Mouse (Mus musculus) cerebellum, adult 9-10 months (tissue): Measurements from ENCODE around the gene Setd7.

Source experiments
- DNase-seq: peaks from one replicate; pipeline ENCODE4 v3.0.0; 2022

The Setd7 gene

GRCm38 (mm10) chr3:51510903-51511302, 49.8 kb downstream of the Setd7 start:
- DNase-seq, result peak; percentile 91

GRCm38 (mm10) chr3:51505465-51505864, 55.2 kb downstream of the Setd7 start:
- DNase-seq, result no peak

- no peak for DNase-seq
Measured at GRCm38 (mm10) chr3:51504385-51504952, 56.2 kb downstream of the Setd7 start.

GRCm38 (mm10) chr3:51499876-51500275, 60.8 kb downstream of the Setd7 start:
- no peak for DNase-seq

GRCm38 (mm10) chr3:51498659-51499058, 62.0 kb downstream of the Setd7 start:
- no peak for DNase-seq

GRCm38 (mm10) chr3:51497978-51498377, 62.7 kb downstream of the Setd7 start:
- no peak for DNase-seq

GRCm38 (mm10) chr3:51495646-51496045, 65.0 kb downstream of the Setd7 start:
- no peak for DNase-seq

GRCm38 (mm10) chr3:51494466-51494865, 66.2 kb downstream of the Setd7 start:
- no peak for DNase-seq

- no peak for DNase-seq
Measured at GRCm38 (mm10) chr3:51493272-51493838, 67.3 kb downstream of the Setd7 start.

GRCm38 (mm10) chr3:51490088-51490753, 70.5 kb downstream of the Setd7 start:
- no peak for DNase-seq

GRCm38 (mm10) chr3:51486491-51487195, 74.0 kb downstream of the Setd7 start:
- DNase-seq, result peak; percentile 54

GRCm38 (mm10) chr3:51485347-51485746, 75.3 kb downstream of the Setd7 start:
- peak; percentile 32 for DNase-seq

GRCm38 (mm10) chr3:51484370-51484769, 76.3 kb downstream of the Setd7 start:
- DNase-seq, result peak; percentile 81

GRCm38 (mm10) chr3:51483741-51484359, 76.8 kb downstream of the Setd7 start, which contains the start of gene Rab33b:
Gene Rab33b (plus strand): TSS chr3:51483920.
- DNase-seq, result peak; percentile 97

- peak; percentile 52 for DNase-seq
Measured at GRCm38 (mm10) chr3:51482781-51483180, 77.9 kb downstream of the Setd7 start.

- DNase-seq, result peak; percentile 31
Measured at GRCm38 (mm10) chr3:51481881-51482280, 78.8 kb downstream of the Setd7 start.

- peak; percentile 72 for DNase-seq
Measured at GRCm38 (mm10) chr3:51481059-51481458, 79.6 kb downstream of the Setd7 start.

GRCm38 (mm10) chr3:51479893-51480292, 80.8 kb downstream of the Setd7 start:
- DNase-seq, result peak; percentile 17

- no peak for DNase-seq
Measured at GRCm38 (mm10) chr3:51475706-51476105, 85.0 kb downstream of the Setd7 start.

GRCm38 (mm10) chr3:51468530-51468929, 92.1 kb downstream of the Setd7 start:
- no peak for DNase-seq
